Comparison of ENCODE assay signal across 13 mouse cellular contexts in genomic region chr4:8956312-8957022, GRCm38 (mm10).
DNase-seq lines count a peak whose midpoint lies in the region; ATAC-seq and TF ChIP-seq lines count a peak whose summit lies in the region.
"Had no signal": no experiment of that assay in that cellular context is flagged by ENCODE, and none has a peak within 500 bp of the region (broad histone marks: within the 10 kb centered on the region; RNA-seq: fewer than 3 reads in every experiment).

No protein-coding gene starts in this region.

- in situ Hi-C loops in ES-E14 (cut with MboI; ENCODE audit: low sequenced_read_pairs in 2 of 2, unreplicated experiment in 2 of 2) = no loop called here

- H3K27ac ChIP-seq in ES-E14 (ENCODE audit: insufficient read depth, low read depth, low read length, poor library complexity, severe bottlenecking) = no peak overlapping the region
- H3K27ac ChIP-seq in embryonic facial prominence, embryonic 12.5 days = peak overlapping the region; percentile 61
- H3K27ac ChIP-seq in hindbrain, embryonic 13.5 days = peak overlapping the region; percentile 69
- H3K27ac ChIP-seq in midbrain, embryonic 15.5 days = peak overlapping the region; percentile 53
- H3K27ac ChIP-seq: embryonic facial prominence, embryonic 15.5 days; liver, embryonic 12.5 days; macrophage had no signal

- ATAC-seq in embryonic facial prominence, embryonic 12.5 days (ENCODE audit: insufficient number of reproducible peaks, insufficient read depth, low FRiP score, low TSS enrichment) = no peak
- peak; percentile 29; the same call in 1 of the 2 replicates for ATAC-seq in hindbrain, embryonic 13.5 days (ENCODE audit: low FRiP score)
- ATAC-seq in midbrain, embryonic 15.5 days (replicated peaks) = peak; percentile 42
- ATAC-seq in frontal cortex, adult (ENCODE audit: low TSS enrichment) = no peak
- ATAC-seq: CD4-positive, CD25-positive, alpha-beta regulatory T cell, adult 4 months; liver, embryonic 12.5 days had no signal

- no peak overlapping the region for H3K4me3 ChIP-seq in ES-E14 (ENCODE audit: insufficient read depth in 1 of 2, low read depth in 1 of 2, low read length in 2 of 2, poor library complexity in 1 of 2, severe bottlenecking in 1 of 2)
- no peak overlapping the region for H3K4me3 ChIP-seq in embryonic facial prominence, embryonic 12.5 days
- H3K4me3 ChIP-seq in hindbrain, embryonic 13.5 days = no peak overlapping the region
- no peak overlapping the region for H3K4me3 ChIP-seq in midbrain, embryonic 15.5 days
- H3K4me3 ChIP-seq: embryonic facial prominence, embryonic 15.5 days; liver, embryonic 12.5 days had no signal

- WGBS in embryonic facial prominence, embryonic 12.5 days = 47% methylated on average over 9 of the region's 9 CpGs
- 31% methylated on average over 9 of the region's 9 CpGs for WGBS in hindbrain, embryonic 13.5 days
- 25% methylated on average over 9 of the region's 9 CpGs for WGBS in midbrain, embryonic 15.5 days

- H3K36me3 ChIP-seq in ES-E14 (ENCODE audit: control insufficient read depth, insufficient read depth, low read length, poor library complexity, severe bottlenecking) = no peaks in the 10 kb centered on the region
- H3K36me3 ChIP-seq in embryonic facial prominence, embryonic 12.5 days = no peaks in the 10 kb centered on the region
- no peaks in the 10 kb centered on the region for H3K36me3 ChIP-seq in hindbrain, embryonic 13.5 days
- no peaks in the 10 kb centered on the region for H3K36me3 ChIP-seq in midbrain, embryonic 15.5 days (replicated peaks)
- H3K36me3 ChIP-seq: embryonic facial prominence, embryonic 15.5 days; liver, embryonic 12.5 days had no signal

- no peak overlapping the region for H3K9ac ChIP-seq in ES-E14 (ENCODE audit: insufficient read depth, low read depth, low read length, poor library complexity, severe bottlenecking)
- no peak overlapping the region for H3K9ac ChIP-seq in embryonic facial prominence, embryonic 12.5 days
- no peak overlapping the region for H3K9ac ChIP-seq in hindbrain, embryonic 13.5 days
- no peak overlapping the region for H3K9ac ChIP-seq in midbrain, embryonic 15.5 days
- H3K9ac ChIP-seq: embryonic facial prominence, embryonic 15.5 days; liver, embryonic 12.5 days had no signal

- no peak overlapping the region for H3K4me2 ChIP-seq in embryonic facial prominence, embryonic 12.5 days (replicated peaks)
- no peak overlapping the region for H3K4me2 ChIP-seq in hindbrain, embryonic 13.5 days
- H3K4me2 ChIP-seq in midbrain, embryonic 15.5 days = no peak overlapping the region
- H3K4me2 ChIP-seq: embryonic facial prominence, embryonic 15.5 days; liver, embryonic 12.5 days had no signal

- peaks cover 12 to 13% of the 10 kb centered on the region in 2 experiments; a peak in 3 of 4 replicates for H3K4me1 ChIP-seq in ES-E14 (ENCODE audit: control insufficient read depth in 2 of 2, insufficient read depth in 2 of 2, low read length in 2 of 2, poor library complexity in 1 of 2)
- peaks cover 23% of the 10 kb centered on the region for H3K4me1 ChIP-seq in embryonic facial prominence, embryonic 12.5 days
- H3K4me1 ChIP-seq in hindbrain, embryonic 13.5 days (replicated peaks) = peaks cover 46% of the 10 kb centered on the region
- H3K4me1 ChIP-seq in midbrain, embryonic 15.5 days = peaks cover 25% of the 10 kb centered on the region

- H3K27me3 ChIP-seq in embryonic facial prominence, embryonic 12.5 days = no peaks in the 10 kb centered on the region
- no peaks in the 10 kb centered on the region for H3K27me3 ChIP-seq in hindbrain, embryonic 13.5 days
- no peaks in the 10 kb centered on the region for H3K27me3 ChIP-seq in midbrain, embryonic 15.5 days (replicated peaks)
- H3K27me3 ChIP-seq: embryonic facial prominence, embryonic 15.5 days; liver, embryonic 12.5 days had no signal

- H3K9me3 ChIP-seq in ES-E14 (ENCODE audit: control insufficient read depth, insufficient read depth, low read depth, low read length) = no peaks in the 10 kb centered on the region
- no peaks in the 10 kb centered on the region for H3K9me3 ChIP-seq in embryonic facial prominence, embryonic 12.5 days
- H3K9me3 ChIP-seq in hindbrain, embryonic 13.5 days = no peaks in the 10 kb centered on the region
- no peaks in the 10 kb centered on the region for H3K9me3 ChIP-seq in midbrain, embryonic 15.5 days
- H3K9me3 ChIP-seq: embryonic facial prominence, embryonic 15.5 days; liver, embryonic 12.5 days had no signal

- no peak for DNase-seq in ES-E14 (ENCODE audit: low read depth, low spot score)
- no peak for DNase-seq in kidney, postnatal 4 days
- DNase-seq in lung, postnatal 36 days = no peak
- DNase-seq: cerebellum, adult 8-10 months; right cerebral cortex, postnatal 14 days had no signal

TF ChIP-seq in ES-E14, 5 proteins besides CTCF, POLR2A, EP300 and RAD21:
- TF ChIP-seq CHD2 (IDR thresholded peaks at IDR 0.05; ENCODE audit: low read depth, low read length) = no peak
- 0 out of 2 replicates have a peak, but pooled peaks have one; percentile 19 for TF ChIP-seq ZNF384 (IDR thresholded peaks at IDR 0.05; ENCODE audit: low read depth, low read length)

Comparison
In these comparisons a context has a peak if more than half of its experiments do, and no peak if none do; other contexts are left out.
1. ATAC-seq: peak in hindbrain, embryonic 13.5 days (single experiment) and midbrain, embryonic 15.5 days (single experiment); none in embryonic facial prominence, embryonic 12.5 days (single experiment) and frontal cortex, adult (single experiment).